Mouse (Mus musculus) activated CD4-positive, CD25-positive, alpha-beta regulatory T cell, adult 4 months (primary cell): ENCODE results near the gene Tbca. TPM values are rescaled to one million over a fixed set of nuclear protein-coding genes. Genes with fewer than 3 reads are reported as not detected.

Source experiments
- ATAC-seq: one replicate; pipeline ENCODE4 v1.8.0; 2017
- polyA plus RNA-seq, 2 experiments: library from polyadenylated mRNA; unstranded; fragments of 100-300 nt; shearing (Covaris generic); gene quantifications; one replicate each; pipeline ENCODE4 v1.2.1; 2017

Gene Tbca
- polyA plus RNA-seq, 2 experiments from 2014 or later = 229 to 310 TPM

DNA sequence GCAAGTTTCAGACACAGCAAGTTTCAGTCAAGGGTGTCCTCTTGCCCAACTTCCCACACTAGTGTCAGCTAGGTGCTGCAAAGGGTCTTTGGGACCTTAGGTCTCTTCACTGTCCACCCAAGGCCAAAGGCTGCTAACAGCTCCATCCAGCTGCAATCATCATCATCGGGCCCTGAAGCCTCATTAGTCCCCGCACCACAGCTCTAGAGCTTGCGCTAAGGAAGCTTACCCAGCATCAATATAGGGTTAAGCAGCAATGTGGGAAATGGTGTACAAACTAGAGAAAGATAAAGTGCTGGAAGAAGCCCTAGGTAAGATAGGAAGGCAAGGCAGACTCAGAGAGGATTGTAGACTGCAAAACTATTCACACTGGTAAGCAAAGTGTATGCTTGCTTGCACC is 92.5 kb downstream of the Tbca start:
- no peak for ATAC-seq

DNA sequence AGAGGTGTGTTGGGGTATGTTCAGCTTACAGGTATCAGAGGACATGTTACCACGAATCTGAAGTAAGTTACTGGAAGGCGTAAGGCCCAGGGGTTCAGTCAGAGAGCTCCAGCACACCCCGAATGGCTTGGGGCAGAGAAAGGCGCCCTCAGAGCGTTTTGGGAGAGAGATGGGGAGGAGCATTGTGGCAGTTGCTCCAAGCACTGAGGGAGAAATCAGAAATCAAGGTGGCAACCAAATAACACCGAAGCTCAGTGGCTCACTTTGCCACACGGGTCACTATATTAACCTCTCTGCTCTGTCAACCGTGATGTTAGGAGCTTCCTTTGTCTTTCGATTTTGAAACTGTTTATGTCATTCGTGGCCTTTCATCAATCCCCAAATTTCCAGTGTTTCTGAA is 93.5 kb downstream of the Tbca start:
- no peak for ATAC-seq

DNA sequence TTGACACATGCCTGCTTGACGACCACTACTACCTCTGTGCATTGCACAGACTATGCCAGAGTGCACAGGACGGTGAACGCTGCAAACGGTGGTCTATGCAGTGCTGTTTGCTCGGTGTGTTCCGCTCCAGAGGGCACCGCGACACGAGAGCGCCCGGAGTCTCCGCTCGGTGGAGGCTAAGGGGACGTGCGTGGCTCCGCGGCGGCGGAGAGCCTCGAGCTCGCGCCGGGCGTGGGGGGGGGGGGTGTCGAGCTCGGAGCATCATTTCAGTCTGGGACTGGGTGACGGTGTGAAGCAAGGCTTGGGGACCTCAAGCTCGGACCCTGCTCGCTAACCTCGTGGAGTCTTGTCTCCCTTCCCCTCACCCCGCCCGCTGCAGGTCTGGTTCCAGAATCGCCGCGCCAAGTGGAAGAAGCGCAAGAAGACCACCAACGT is 94.0 kb downstream of the Tbca start:
- no peak for ATAC-seq

DNA sequence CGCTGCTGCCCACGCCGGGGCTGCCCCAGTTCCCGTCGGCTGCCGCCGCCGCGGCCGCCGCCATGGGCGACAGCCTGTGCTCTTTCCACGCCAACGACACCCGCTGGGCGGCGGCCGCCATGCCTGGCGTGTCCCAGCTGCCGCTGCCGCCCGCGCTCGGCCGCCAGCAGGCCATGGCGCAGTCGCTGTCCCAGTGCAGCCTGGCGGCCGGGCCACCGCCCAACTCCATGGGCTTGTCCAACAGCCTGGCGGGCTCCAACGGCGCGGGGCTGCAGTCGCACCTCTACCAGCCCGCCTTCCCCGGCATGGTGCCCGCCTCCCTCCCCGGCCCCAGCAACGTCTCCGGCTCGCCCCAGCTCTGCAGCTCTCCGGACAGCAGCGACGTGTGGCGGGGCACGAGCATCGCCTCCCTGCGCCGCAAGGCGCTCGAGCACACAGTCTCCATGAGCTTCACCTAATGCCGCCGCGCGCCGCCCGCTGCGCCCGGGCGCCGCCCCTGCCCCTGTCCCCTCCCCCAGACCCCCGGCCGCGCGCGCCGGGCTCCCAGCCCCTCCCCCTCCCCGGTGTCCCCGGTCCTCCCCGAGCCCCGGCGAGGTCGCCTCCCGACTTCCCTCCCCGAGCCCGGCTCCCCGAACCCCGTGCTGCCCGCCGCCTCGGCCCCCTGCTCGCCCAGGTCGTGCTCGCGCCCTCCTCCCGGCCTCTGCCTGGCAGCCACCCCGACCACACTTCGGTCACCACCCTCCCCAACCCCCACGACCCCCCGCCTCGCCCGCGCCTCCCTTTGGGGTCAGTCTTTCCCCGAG is 94.7 kb downstream of the Tbca start:
- ATAC-seq = no peak

DNA sequence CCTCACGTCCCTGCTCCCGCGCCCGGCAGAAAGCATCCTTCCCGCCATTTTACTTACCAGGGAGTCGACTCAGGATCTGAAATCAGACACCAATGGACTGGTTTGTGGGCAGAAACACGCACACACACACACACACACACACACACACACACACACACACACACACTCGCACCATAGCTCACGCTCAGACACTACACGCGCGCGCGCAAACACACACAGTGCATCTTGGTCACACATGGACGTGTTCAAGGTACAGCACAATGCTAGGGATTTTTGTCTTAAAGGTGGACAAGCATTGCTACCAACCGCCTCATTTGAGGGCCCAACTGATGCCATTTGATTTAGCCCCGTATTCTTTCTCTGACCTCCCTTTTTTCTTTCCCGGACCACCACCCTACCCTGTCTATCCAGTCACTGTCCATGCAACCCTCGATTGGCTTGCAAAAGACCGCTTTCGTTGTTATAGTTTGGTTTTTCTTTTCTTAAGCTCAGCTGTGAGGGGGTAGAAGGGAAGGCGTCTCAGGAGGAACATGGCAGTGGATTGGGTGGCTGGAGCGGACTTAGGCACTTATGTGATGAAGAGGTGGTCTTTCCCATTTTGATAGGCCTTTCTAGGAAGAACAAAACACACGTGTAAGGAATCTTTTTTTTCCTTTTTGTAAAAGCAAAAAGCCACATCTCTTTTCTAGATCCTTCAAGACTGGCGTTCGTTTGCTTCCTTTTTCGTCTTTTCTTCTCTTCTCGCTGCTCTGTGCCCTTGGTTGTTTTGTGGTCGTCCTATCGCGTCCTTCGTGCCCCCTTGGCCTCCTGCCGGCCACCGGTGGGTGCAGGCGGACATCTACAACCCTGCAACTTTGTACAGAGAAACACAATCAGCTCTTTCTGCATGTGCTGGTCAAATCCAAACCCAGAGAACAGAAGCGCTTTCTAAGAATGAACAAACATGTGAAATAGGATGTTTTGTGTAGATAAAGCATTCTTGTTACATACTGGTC is 95.6 kb downstream of the Tbca start:
- no peak for ATAC-seq

DNA sequence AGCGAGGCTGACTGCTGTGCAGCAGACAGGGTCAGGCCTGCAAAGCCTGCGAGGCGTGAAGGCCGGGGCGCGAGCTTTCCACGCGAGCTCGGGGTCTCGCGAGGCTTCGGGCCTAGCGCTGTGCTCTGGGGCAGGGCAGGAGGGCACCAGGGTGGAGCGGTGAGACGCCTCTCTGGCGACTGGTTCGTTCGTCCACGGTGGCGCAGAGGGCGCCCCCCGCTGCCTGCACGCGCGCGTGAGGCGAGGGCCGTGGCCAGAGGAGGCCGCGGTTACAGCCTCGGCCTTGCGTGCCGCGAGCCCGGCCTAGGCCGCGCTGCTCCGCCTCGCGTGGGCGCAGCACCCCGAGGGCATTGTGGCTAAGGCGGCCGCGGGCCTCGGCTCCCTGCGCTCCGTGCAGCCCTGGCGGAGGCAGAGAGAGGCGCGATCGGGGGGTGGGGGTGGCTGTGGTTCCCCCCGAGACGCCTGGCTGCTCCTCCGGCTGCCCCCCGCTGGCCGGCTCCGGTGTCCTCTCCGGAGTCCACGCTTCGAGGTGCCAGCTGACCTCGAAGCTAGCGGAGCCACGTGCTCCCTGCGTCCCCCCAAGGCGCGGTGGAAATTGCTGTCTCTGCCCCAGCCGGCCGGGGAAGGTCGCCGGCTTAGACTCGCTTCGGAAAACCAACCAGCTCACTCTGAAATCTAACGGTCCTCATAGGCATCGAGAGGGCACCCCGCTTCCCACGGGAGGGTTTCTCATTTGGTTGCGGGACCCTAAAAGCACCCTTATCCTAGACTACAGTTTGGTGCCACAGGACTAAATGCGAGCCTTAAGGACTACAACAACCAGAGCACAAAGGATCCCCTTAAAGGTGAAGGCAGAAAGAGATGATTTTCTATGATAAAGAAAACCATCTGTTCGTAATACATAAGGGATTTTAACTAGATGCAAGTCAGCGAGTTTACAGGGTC is 96.9 kb downstream of the Tbca start:
- ATAC-seq = no peak

Other genes with a start within 250 kb of the Tbca start
- gene Otp, start 86.7 kb downstream of the Tbca start, polyA plus RNA-seq = not detected
- 1 to 10 TPM; 3.7 to 4.1 TPM for gene Wdr41, start 187.4 kb downstream of the Tbca start, polyA plus RNA-seq